Mouse (Mus musculus) lung, postnatal 0 days (tissue): ENCODE data around the gene Hs6st3. TPM values are rescaled to one million over a fixed set of nuclear protein-coding genes. Genes with fewer than 3 reads are reported as not detected.
A peak's percentile ranks its signal among the peaks of the same experiment; 100 is the strongest.

Experiments
- ATAC-seq: fragments of 200-750 bp; cut with Nextera tagmentation; 2 replicates; pipeline ENCODE4 v1.8.0; 2017; ENCODE audit warnings: moderate library complexity
- DNase-seq: peaks from one replicate; pipeline ENCODE4 v3.0.0-alpha.2; 2016; ENCODE audit warnings: low spot score
- H3K27ac ChIP-seq: fragments of 300-500 bp; sonication (generic); 2 replicates; pipeline ENCODE4 v1.5.1; 2014; ENCODE audit warnings: antibody characterized with exemption, mild to moderate bottlenecking, low read length, mixed read lengths
- H3K27me3 ChIP-seq: fragments of 300-500 bp; sonication (generic); replicated peaks from 2 replicates; pipeline ENCODE4 v1.6.1; 2014; ENCODE audit warnings: low read length, mixed read lengths; ENCODE audit not compliant: insufficient read depth
- H3K36me3 ChIP-seq: fragments of 300-500 bp; sonication (generic); 2 replicates; pipeline ENCODE4 v1.6.1; 2014; ENCODE audit warnings: low read length, mixed read lengths; ENCODE audit not compliant: insufficient read depth
- H3K4me1 ChIP-seq: fragments of 300-500 bp; sonication (generic); 2 replicates; pipeline ENCODE4 v1.6.1; 2014; ENCODE audit warnings: antibody characterized with exemption, low read depth, low read length, mixed read lengths; ENCODE audit not compliant: insufficient read depth
- H3K4me2 ChIP-seq: fragments of 300-500 bp; sonication (generic); replicated peaks from 2 replicates; pipeline ENCODE4 v1.6.1; 2014; ENCODE audit warnings: low read depth, mild to moderate bottlenecking, low read length, moderate library complexity, mixed read lengths
- H3K4me3 ChIP-seq: fragments of 300-500 bp; sonication (generic); 2 replicates; pipeline ENCODE4 v1.5.1; 2014; ENCODE audit warnings: low read depth, low read length
- H3K9ac ChIP-seq: fragments of 300-500 bp; sonication (generic); replicated peaks from 2 replicates; pipeline ENCODE4 v1.6.1; 2014; ENCODE audit warnings: low read depth, mild to moderate bottlenecking
- H3K9me3 ChIP-seq: fragments of 300-500 bp; sonication (generic); 2 replicates; pipeline ENCODE4 v1.6.1; 2016; ENCODE audit warnings: low read length, mixed read lengths
- CTCF ChIP-seq: IDR thresholded peaks from 2 replicates; pipeline ENCODE4 v1.5.1; 2016; ENCODE audit warnings: antibody characterized with exemption, mild to moderate bottlenecking
- EP300 ChIP-seq: IDR thresholded peaks from 2 replicates; pipeline ENCODE4 v1.6.1; 2016; ENCODE audit warnings: antibody characterized with exemption, mild to moderate bottlenecking, control low read depth
- WGBS: fragments of 180-500 bp; shearing (Covaris S2); extraction: QIAGEN DNeasy Blood & Tissue Kit; methylation state at CpG from one replicate; pipeline ENCODE4 v1.1.7; 2014; 5-methylcytosine and 5-hydroxymethylcytosine counted together
- polyA plus RNA-seq: library from polyadenylated mRNA; unstranded; fragments of >200 nt; fragmentation: Nextera tagmentation; extraction: Ambion mirVana; gene quantifications from 2 replicates; pipeline ENCODE4 v1.2.1, GENCODE M21; 2015

The Hs6st3 gene
- polyA plus RNA-seq, 1 experiment from 2014 or later: 0.66 TPM

GRCm38 (mm10) chr14:119452797-119453196 is 314.7 kb downstream of the Hs6st3 start:
- Histone ChIP-seq H3K4me3 (no peak overlapping the region), H3K27me3 (no peaks in the 10 kb centered on the region), H3K4me1 (no peaks in the 10 kb centered on the region), H3K9me3 (no peaks in the 10 kb centered on the region), H3K9ac (no peak overlapping the region), H3K27ac (no peak overlapping the region), H3K36me3 (no peaks in the 10 kb centered on the region), H3K4me2 (no peak overlapping the region)
- ATAC-seq (no peak), DNase-seq (no peak)
- TF ChIP-seq EP300: no peak
- no peak for TF ChIP-seq CTCF
- WGBS: 84% methylated on average over 3 of the region's 3 CpGs

GRCm38 (mm10) chr14:119464308-119464707 is 326.2 kb downstream of the Hs6st3 start:
- Histone ChIP-seq H3K27ac (no peak overlapping the region), H3K4me1 (no peaks in the 10 kb centered on the region), H3K4me2 (no peak overlapping the region), H3K27me3 (no peaks in the 10 kb centered on the region), H3K36me3 (no peaks in the 10 kb centered on the region), H3K4me3 (no peak overlapping the region), H3K9me3 (no peaks in the 10 kb centered on the region), H3K9ac (no peak overlapping the region)
- DNase-seq (no peak), ATAC-seq (no peak)
- WGBS: 74% methylated on average over 5 of the region's 5 CpGs
- TF ChIP-seq CTCF (no peak), EP300 (no peak)

GRCm38 (mm10) chr14:119464883-119465282 is 326.7 kb downstream of the Hs6st3 start:
- H3K4me2 ChIP-seq: no peak overlapping the region
- no peaks in the 10 kb centered on the region for H3K4me1 ChIP-seq
- no peaks in the 10 kb centered on the region for H3K36me3 ChIP-seq
- no peak for ATAC-seq
- H3K27ac ChIP-seq: no peak overlapping the region
- no peak overlapping the region for H3K4me3 ChIP-seq
- WGBS: 97% methylated on average over 1 of the region's 1 CpGs
- DNase-seq: no peak
- no peak overlapping the region for H3K9ac ChIP-seq
- H3K27me3 ChIP-seq: no peaks in the 10 kb centered on the region
- H3K9me3 ChIP-seq: no peaks in the 10 kb centered on the region
- no peak for TF ChIP-seq EP300
- TF ChIP-seq CTCF: no peak

- 53% methylated on average over 5 of the region's 5 CpGs for WGBS
- no peak overlapping the region for H3K4me2 ChIP-seq
- H3K9me3 ChIP-seq: no peaks in the 10 kb centered on the region
- H3K4me1 ChIP-seq: no peaks in the 10 kb centered on the region
- no peaks in the 10 kb centered on the region for H3K36me3 ChIP-seq
- no peak overlapping the region for H3K4me3 ChIP-seq
- DNase-seq (no peak), ATAC-seq (no peak)
- no peak for TF ChIP-seq EP300
- no peak for TF ChIP-seq CTCF
- H3K9ac ChIP-seq: no peak overlapping the region
- no peak overlapping the region for H3K27ac ChIP-seq
- no peaks in the 10 kb centered on the region for H3K27me3 ChIP-seq
Measured at GRCm38 (mm10) chr14:119466899-119467588, 328.9 kb downstream of the Hs6st3 start.

GRCm38 (mm10) chr14:119476582-119476981 is 338.4 kb downstream of the Hs6st3 start:
- WGBS: 57% methylated on average over 9 of the region's 9 CpGs
- no peak overlapping the region for H3K9ac ChIP-seq
- no peak overlapping the region for H3K27ac ChIP-seq
- H3K4me1 ChIP-seq: no peaks in the 10 kb centered on the region
- no peaks in the 10 kb centered on the region for H3K9me3 ChIP-seq
- ATAC-seq: no peak
- peak; percentile 36 for DNase-seq
- no peaks in the 10 kb centered on the region for H3K36me3 ChIP-seq
- TF ChIP-seq CTCF: no peak
- no peak for TF ChIP-seq EP300
- no peak overlapping the region for H3K4me2 ChIP-seq
- H3K27me3 ChIP-seq: no peaks in the 10 kb centered on the region
- no peak overlapping the region for H3K4me3 ChIP-seq

GRCm38 (mm10) chr14:119477836-119478235 is 339.7 kb downstream of the Hs6st3 start:
- DNase-seq (peak; percentile 24), ATAC-seq (no peak)
- Histone ChIP-seq H3K4me3 (no peak overlapping the region), H3K36me3 (no peaks in the 10 kb centered on the region), H3K4me2 (no peak overlapping the region), H3K9me3 (no peaks in the 10 kb centered on the region), H3K27ac (no peak overlapping the region), H3K4me1 (no peaks in the 10 kb centered on the region), H3K27me3 (no peaks in the 10 kb centered on the region), H3K9ac (no peak overlapping the region)
- 18% methylated on average over 4 of the region's 4 CpGs for WGBS
- TF ChIP-seq CTCF (no peak), EP300 (no peak)
